Mouse (Mus musculus) lung, postnatal 0 days (tissue): Measurements from ENCODE around the gene Tspan3. TPM values are rescaled to one million over a fixed set of nuclear protein-coding genes. Genes with fewer than 3 reads are reported as not detected.
A peak's percentile ranks its signal among the peaks of the same experiment; 100 is the strongest.

Experiments
- ATAC-seq: fragments of 200-750 bp; cut with Nextera tagmentation; 2 replicates; pipeline ENCODE4 v1.8.0; 2017; ENCODE audit warnings: moderate library complexity
- DNase-seq: peaks from one replicate; pipeline ENCODE4 v3.0.0-alpha.2; 2016; ENCODE audit warnings: low spot score
- H3K27ac ChIP-seq: fragments of 300-500 bp; sonication (generic); 2 replicates; pipeline ENCODE4 v1.5.1; 2014; ENCODE audit warnings: antibody characterized with exemption, mild to moderate bottlenecking, low read length, mixed read lengths
- H3K27me3 ChIP-seq: fragments of 300-500 bp; sonication (generic); replicated peaks from 2 replicates; pipeline ENCODE4 v1.6.1; 2014; ENCODE audit warnings: low read length, mixed read lengths; ENCODE audit not compliant: insufficient read depth
- H3K36me3 ChIP-seq: fragments of 300-500 bp; sonication (generic); 2 replicates; pipeline ENCODE4 v1.6.1; 2014; ENCODE audit warnings: low read length, mixed read lengths; ENCODE audit not compliant: insufficient read depth
- H3K4me1 ChIP-seq: fragments of 300-500 bp; sonication (generic); 2 replicates; pipeline ENCODE4 v1.6.1; 2014; ENCODE audit warnings: antibody characterized with exemption, low read depth, low read length, mixed read lengths; ENCODE audit not compliant: insufficient read depth
- H3K4me2 ChIP-seq: fragments of 300-500 bp; sonication (generic); replicated peaks from 2 replicates; pipeline ENCODE4 v1.6.1; 2014; ENCODE audit warnings: low read depth, mild to moderate bottlenecking, low read length, moderate library complexity, mixed read lengths
- H3K4me3 ChIP-seq: fragments of 300-500 bp; sonication (generic); 2 replicates; pipeline ENCODE4 v1.5.1; 2014; ENCODE audit warnings: low read depth, low read length
- H3K9ac ChIP-seq: fragments of 300-500 bp; sonication (generic); replicated peaks from 2 replicates; pipeline ENCODE4 v1.6.1; 2014; ENCODE audit warnings: low read depth, mild to moderate bottlenecking
- H3K9me3 ChIP-seq: fragments of 300-500 bp; sonication (generic); 2 replicates; pipeline ENCODE4 v1.6.1; 2016; ENCODE audit warnings: low read length, mixed read lengths
- CTCF ChIP-seq: IDR thresholded peaks from 2 replicates; pipeline ENCODE4 v1.5.1; 2016; ENCODE audit warnings: antibody characterized with exemption, mild to moderate bottlenecking
- EP300 ChIP-seq: IDR thresholded peaks from 2 replicates; pipeline ENCODE4 v1.6.1; 2016; ENCODE audit warnings: antibody characterized with exemption, mild to moderate bottlenecking, control low read depth
- WGBS: fragments of 180-500 bp; shearing (Covaris S2); extraction: QIAGEN DNeasy Blood & Tissue Kit; methylation state at CpG from one replicate; pipeline ENCODE4 v1.1.7; 2014; 5-methylcytosine and 5-hydroxymethylcytosine counted together
- polyA plus RNA-seq: library from polyadenylated mRNA; unstranded; fragments of >200 nt; fragmentation: Nextera tagmentation; extraction: Ambion mirVana; gene quantifications from 2 replicates; pipeline ENCODE4 v1.2.1, GENCODE M21; 2015

Tspan3 gene
- polyA plus RNA-seq, 1 experiment from 2014 or later, result 190 TPM

GRCm38 (mm10) chr9:56131813-56132525 is 33.3 kb downstream of the Tspan3 start:
- Histone ChIP-seq H3K4me3 (no peak overlapping the region), H3K9me3 (no peaks in the 10 kb centered on the region), H3K36me3 (peaks cover 7% of the 10 kb centered on the region; the same call in 1 of the 2 replicates), H3K27ac (no peak overlapping the region), H3K9ac (no peak overlapping the region), H3K4me1 (no peaks in the 10 kb centered on the region), H3K4me2 (no peak overlapping the region), H3K27me3 (no peaks in the 10 kb centered on the region)
- peak; percentile 50 for ATAC-seq
- 40% methylated on average over 10 of the region's 10 CpGs for WGBS
- DNase-seq, result peak; percentile 32
- no peak for TF ChIP-seq CTCF
- TF ChIP-seq EP300, result no peak

- Histone ChIP-seq H3K27me3 (no peaks in the 10 kb centered on the region), H3K9ac (no peak overlapping the region), H3K36me3 (peaks cover 4% of the 10 kb centered on the region; the same call in 1 of the 2 replicates), H3K27ac (no peak overlapping the region), H3K4me1 (no peaks in the 10 kb centered on the region), H3K4me2 (no peak overlapping the region), H3K4me3 (no peak overlapping the region), H3K9me3 (no peaks in the 10 kb centered on the region)
- no peak for DNase-seq
- no peak for ATAC-seq
- 41% methylated on average over 4 of the region's 4 CpGs for WGBS
- TF ChIP-seq EP300 (no peak), CTCF (no peak)
These were observed 34.7 kb downstream of the Tspan3 start for GRCm38 (mm10) chr9:56130536-56130935.

GRCm38 (mm10) chr9:56129951-56130350 is 35.3 kb downstream of the Tspan3 start:
- no peak for ATAC-seq
- peaks cover 4% of the 10 kb centered on the region; the same call in 1 of the 2 replicates for H3K36me3 ChIP-seq
- no peak overlapping the region for H3K4me3 ChIP-seq
- H3K27ac ChIP-seq, result no peak overlapping the region
- H3K27me3 ChIP-seq, result no peaks in the 10 kb centered on the region
- H3K4me1 ChIP-seq, result no peaks in the 10 kb centered on the region
- DNase-seq, result no peak
- no peak overlapping the region for H3K9ac ChIP-seq
- TF ChIP-seq EP300 (no peak), CTCF (no peak)
- H3K9me3 ChIP-seq, result no peaks in the 10 kb centered on the region
- no peak overlapping the region for H3K4me2 ChIP-seq
- 88% methylated on average over 3 of the region's 3 CpGs for WGBS

GRCm38 (mm10) chr9:56128331-56128730 is 36.9 kb downstream of the Tspan3 start:
- DNase-seq (no peak), ATAC-seq (no peak)
- 73% methylated on average over 9 of the region's 9 CpGs for WGBS
- Histone ChIP-seq H3K4me3 (no peak overlapping the region), H3K4me2 (no peak overlapping the region), H3K9ac (no peak overlapping the region), H3K27ac (no peak overlapping the region), H3K9me3 (no peaks in the 10 kb centered on the region), H3K36me3 (peaks cover 4% of the 10 kb centered on the region; the same call in 1 of the 2 replicates), H3K4me1 (no peaks in the 10 kb centered on the region), H3K27me3 (no peaks in the 10 kb centered on the region)
- TF ChIP-seq CTCF (no peak), EP300 (no peak)

- DNase-seq, result no peak
- 80% methylated on average over 16 of the region's 16 CpGs for WGBS
- no peak for ATAC-seq
- Histone ChIP-seq H3K36me3 (peaks cover 4% of the 10 kb centered on the region; the same call in 1 of the 2 replicates), H3K27ac (no peak overlapping the region), H3K9me3 (no peaks in the 10 kb centered on the region), H3K4me1 (no peaks in the 10 kb centered on the region), H3K4me2 (no peak overlapping the region), H3K9ac (no peak overlapping the region), H3K4me3 (no peak overlapping the region), H3K27me3 (no peaks in the 10 kb centered on the region)
- TF ChIP-seq CTCF (no peak), EP300 (no peak)
These were observed 38.7 kb downstream of the Tspan3 start for GRCm38 (mm10) chr9:56126453-56127173.

GRCm38 (mm10) chr9:56124561-56124960 is 40.7 kb downstream of the Tspan3 start:
- no peak overlapping the region for H3K9ac ChIP-seq
- H3K4me3 ChIP-seq, result no peak overlapping the region
- WGBS, result 28% methylated on average over 8 of the region's 11 CpGs
- H3K36me3 ChIP-seq, result no peaks in the 10 kb centered on the region
- peak overlapping the region; percentile 22 for H3K4me2 ChIP-seq
- H3K27me3 ChIP-seq, result no peaks in the 10 kb centered on the region
- no peak for ATAC-seq
- no peaks in the 10 kb centered on the region for H3K9me3 ChIP-seq
- no peak overlapping the region for H3K27ac ChIP-seq
- no peak for DNase-seq
- TF ChIP-seq EP300 (no peak), CTCF (no peak)
- no peaks in the 10 kb centered on the region for H3K4me1 ChIP-seq
